Mouse (Mus musculus) neural tube, embryonic 15.5 days (tissue): Measurements from ENCODE around the gene Pecam1. TPM values are rescaled to one million over a fixed set of nuclear protein-coding genes. Genes with fewer than 3 reads are reported as not detected.
"Not testable (repeated sequence)": the region's sequence is repeated elsewhere in the genome, so short reads cannot be mapped to it uniquely, and the experiment has no call there.

ENCODE experiments used
- ATAC-seq: fragments of 200-750 bp; cut with Nextera tagmentation; 2 replicates; pipeline ENCODE4 v1.8.0; 2017; ENCODE audit warnings: mild to moderate bottlenecking, moderate TSS enrichment, moderate library complexity; ENCODE audit not compliant: low FRiP score
- H3K27ac ChIP-seq: fragments of 300-500 bp; sonication (generic); replicated peaks from 2 replicates; pipeline ENCODE4 v1.5.1; 2015; ENCODE audit warnings: mild to moderate bottlenecking, inconsistent platforms
- H3K27me3 ChIP-seq: fragments of 300-500 bp; sonication (generic); replicated peaks from 2 replicates; pipeline ENCODE4 v1.6.1; 2015; ENCODE audit warnings: inconsistent platforms
- H3K36me3 ChIP-seq: fragments of 300-500 bp; sonication (generic); 2 replicates; pipeline ENCODE4 v1.6.1; 2015; ENCODE audit warnings: inconsistent platforms
- H3K4me1 ChIP-seq: fragments of 300-500 bp; sonication (generic); 2 replicates; pipeline ENCODE4 v1.6.1; 2015; ENCODE audit warnings: inconsistent platforms
- H3K4me2 ChIP-seq: fragments of 300-500 bp; sonication (generic); 2 replicates; pipeline ENCODE4 v1.6.1; 2015; ENCODE audit warnings: inconsistent platforms, mild to moderate bottlenecking, moderate library complexity
- H3K4me3 ChIP-seq: fragments of 300-500 bp; sonication (generic); replicated peaks from 2 replicates; pipeline ENCODE4 v1.5.1; 2015; ENCODE audit warnings: mild to moderate bottlenecking, inconsistent platforms
- H3K9ac ChIP-seq: fragments of 300-500 bp; sonication (generic); replicated peaks from 2 replicates; pipeline ENCODE4 v1.6.1; 2015; ENCODE audit warnings: mild to moderate bottlenecking, inconsistent platforms
- H3K9me3 ChIP-seq: fragments of 300-500 bp; sonication (generic); replicated peaks from 2 replicates; pipeline ENCODE4 v1.6.1; 2016; ENCODE audit warnings: inconsistent platforms
- WGBS: fragments of 180-500 bp; shearing (Covaris S2); methylation state at CpG from one replicate; pipeline ENCODE4 v1.1.7; 2015; ENCODE audit warnings: mixed read lengths; 5-methylcytosine and 5-hydroxymethylcytosine counted together
- polyA plus RNA-seq: library from polyadenylated mRNA; unstranded; fragments of >200 nt; fragmentation: Nextera tagmentation; extraction: Ambion mirVana; gene quantifications from 2 replicates; pipeline ENCODE4 v1.2.1, GENCODE M21; 2015

The Pecam1 gene
- polyA plus RNA-seq, 1 experiment from 2014 or later, result 14.4 TPM

DNA sequence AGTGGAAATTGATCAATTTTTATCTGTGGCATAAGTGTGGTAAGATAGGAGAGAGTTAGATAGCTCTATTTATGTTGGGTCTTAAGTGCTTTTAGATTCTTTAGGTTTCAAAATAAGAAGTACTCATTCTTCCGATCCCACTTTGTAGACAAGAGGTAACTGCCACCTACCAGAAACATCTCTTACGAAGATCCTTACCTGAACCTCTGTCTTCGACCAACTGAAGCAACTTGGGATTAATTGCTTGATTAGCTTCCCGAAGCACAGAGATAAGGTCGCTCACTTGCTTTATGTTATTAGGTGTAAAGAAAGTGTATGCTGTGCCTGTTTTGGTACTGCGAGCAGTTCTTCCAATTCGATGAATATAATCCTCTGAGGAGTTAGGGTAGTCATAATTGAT lies 31.8 kb upstream of the Pecam1 start:
- H3K9ac ChIP-seq, H3K27me3 ChIP-seq, ATAC-seq, H3K9me3 ChIP-seq, H3K4me2 ChIP-seq, H3K27ac ChIP-seq, H3K4me3 ChIP-seq: not testable (repeated sequence)
- Histone ChIP-seq H3K4me1 (peaks cover 52% of the 10 kb centered on the region), H3K36me3 (peaks cover 51% of the 10 kb centered on the region)
- WGBS, result 84% methylated on average over 7 of the region's 7 CpGs

DNA sequence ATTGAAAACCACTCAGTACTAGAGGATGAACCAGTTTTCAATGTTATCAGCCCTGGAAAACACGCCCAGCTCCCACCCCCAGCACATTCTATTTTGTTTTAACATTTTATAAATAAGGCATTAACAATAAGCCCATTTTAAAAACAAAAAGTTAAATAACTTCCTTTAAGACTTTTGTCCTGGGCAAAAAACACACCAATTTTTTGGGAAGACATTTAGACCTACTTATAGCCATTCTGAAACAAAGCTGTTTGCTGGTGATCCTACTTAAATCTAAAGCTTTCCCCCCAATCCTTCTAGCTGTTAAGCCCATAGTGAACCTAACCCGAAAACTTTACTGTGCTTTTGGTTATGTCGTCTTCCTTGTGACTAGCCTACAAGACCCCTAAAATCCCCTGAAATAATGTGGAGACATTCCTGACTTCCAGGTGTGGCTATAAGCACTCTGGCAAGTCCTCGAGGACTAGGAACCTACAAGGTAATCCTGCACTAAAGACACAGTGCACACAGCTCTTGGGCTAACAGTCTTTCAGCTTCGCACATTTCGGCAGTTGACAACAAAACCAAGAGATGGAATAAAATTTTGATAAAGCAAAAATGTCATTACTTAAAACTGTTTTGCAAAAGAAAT lies 30.3 kb upstream of the Pecam1 start:
- Histone ChIP-seq H3K4me2 (no peak overlapping the region), H3K27me3 (no peaks in the 10 kb centered on the region), H3K9ac (no peak overlapping the region), H3K4me1 (peaks cover 42% of the 10 kb centered on the region), H3K27ac (no peak overlapping the region), H3K9me3 (no peaks in the 10 kb centered on the region), H3K4me3 (no peak overlapping the region), H3K36me3 (peaks cover 48% of the 10 kb centered on the region)
- WGBS, result 79% methylated on average over 6 of the region's 6 CpGs
- ATAC-seq, result no peak

DNA sequence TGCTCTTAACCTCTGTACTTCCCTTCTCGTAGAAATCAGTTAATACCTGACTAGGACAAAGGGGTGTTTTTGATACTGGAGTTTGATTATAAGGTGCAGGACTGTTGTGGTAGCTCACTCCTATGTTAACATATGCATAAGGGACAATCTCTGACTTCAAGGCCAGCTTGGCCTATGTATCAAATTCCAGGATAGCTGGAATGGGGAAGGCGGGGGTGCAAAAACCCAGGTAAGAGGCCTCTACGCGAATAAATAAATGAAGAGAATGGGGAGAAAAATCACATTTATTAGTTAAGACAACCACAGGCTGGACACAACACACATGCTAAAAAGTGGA lies 29.6 kb upstream of the Pecam1 start:
- Histone ChIP-seq H3K4me2 (peak overlapping the region; percentile 73; the same call in 1 of the 2 replicates), H3K9ac (no peak overlapping the region), H3K4me3 (0 out of 2 replicates have a peak overlapping the region, but pooled peaks have one; percentile 60), H3K36me3 (peaks cover 48% of the 10 kb centered on the region), H3K4me1 (peaks cover 36% of the 10 kb centered on the region), H3K27ac (peak overlapping the region; percentile 93; the same call in 1 of the 2 replicates), H3K9me3 (no peaks in the 10 kb centered on the region), H3K27me3 (no peaks in the 10 kb centered on the region)
- 70% methylated on average over 4 of the region's 4 CpGs for WGBS
- ATAC-seq, result peak; percentile 16; the same call in 1 of the 2 replicates

DNA sequence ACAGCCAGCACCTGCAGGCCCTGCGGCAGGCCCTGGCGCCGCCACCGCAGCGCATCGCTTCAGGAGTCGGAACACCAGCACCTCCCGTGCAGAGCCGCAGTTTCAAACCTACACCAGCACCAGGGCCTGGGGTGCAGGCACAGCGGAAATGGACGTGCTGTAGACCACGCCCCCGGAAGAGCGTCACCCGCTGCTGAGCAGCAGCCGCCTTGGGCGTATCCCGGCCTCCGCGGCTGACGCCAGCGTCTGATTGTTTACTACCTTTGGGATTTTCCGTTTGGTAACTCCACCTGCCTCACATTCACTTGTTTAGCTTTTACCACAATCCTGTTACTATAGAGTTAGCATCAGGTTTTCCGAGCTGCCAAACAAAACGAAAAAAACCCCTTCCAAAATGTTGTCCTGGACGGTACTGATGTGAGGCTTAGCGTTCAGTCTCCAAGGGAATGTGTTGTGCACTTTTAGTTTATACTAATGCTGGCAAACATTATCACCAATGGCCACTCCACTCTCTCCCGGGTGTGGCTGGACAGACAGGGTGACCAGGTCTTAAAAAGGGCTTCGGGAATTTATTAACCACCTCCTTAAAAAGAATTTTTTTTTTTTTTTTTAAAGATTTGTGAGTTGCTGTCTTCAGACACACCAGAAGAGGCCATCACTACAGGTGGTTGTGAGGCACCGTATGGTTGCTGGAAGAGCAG lies 29.1 kb upstream of the Pecam1 start, which contains the start of gene Polg2:
Gene Polg2, minus strand, starts transcription at position 150 of the 701 bp plus-strand sequence.
- Histone ChIP-seq H3K9me3 (no peaks in the 10 kb centered on the region), H3K27ac (peak within 1 kb of the TSS; percentile 93), H3K27me3 (no peaks in the 10 kb centered on the region), H3K36me3 (peaks cover 49% of the 10 kb centered on the region), H3K9ac (peak within 1 kb of the TSS; percentile 78), H3K4me3 (peak within 1 kb of the TSS; percentile 60), H3K4me1 (peaks cover 33% of the 10 kb centered on the region), H3K4me2 (peak within 1 kb of the TSS; percentile 73)
- WGBS, result under 1% methylated on average over 30 of the region's 30 CpGs
- peak; percentile 99 for ATAC-seq

DNA sequence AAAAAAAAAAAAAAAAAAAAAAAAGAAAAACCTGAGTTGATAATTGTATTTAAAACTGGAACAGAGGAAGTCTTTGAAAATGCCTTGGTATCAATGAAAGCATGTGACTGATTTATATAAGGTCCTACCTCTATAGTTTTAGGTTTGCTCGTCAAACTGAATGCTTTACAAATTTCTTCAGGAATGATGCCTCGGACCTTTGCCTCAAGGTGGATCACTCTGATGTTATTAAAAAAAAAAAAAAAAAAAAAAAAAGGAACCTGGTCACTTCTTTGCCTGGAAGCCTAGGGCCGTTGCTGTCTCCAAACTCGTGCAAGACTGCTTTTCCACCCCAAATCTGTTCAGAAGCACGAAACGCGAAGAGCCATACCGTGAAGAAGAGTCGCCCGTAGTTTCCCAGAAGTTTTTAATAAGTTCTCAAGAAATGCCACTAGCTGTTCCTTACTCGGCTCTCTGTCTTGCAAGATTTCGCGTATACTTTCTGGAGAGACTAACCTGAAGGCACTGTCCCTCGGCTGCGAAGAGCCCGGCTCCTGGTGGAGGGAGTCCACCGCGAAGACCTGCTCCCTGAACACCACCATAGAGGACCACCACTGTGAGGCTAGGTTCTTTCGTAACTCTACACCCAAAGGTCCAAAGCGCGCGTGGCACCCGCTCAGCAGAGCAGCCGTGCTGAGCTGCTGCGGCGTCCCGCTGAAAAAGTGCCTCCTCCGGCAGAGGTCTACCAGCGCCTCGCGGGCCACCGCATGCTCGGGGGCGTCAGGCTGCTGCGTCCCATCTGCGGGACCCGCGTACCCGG lies 28.4 kb upstream of the Pecam1 start:
- H3K36me3 ChIP-seq, result peaks cover 48% of the 10 kb centered on the region
- peak; percentile 80 for ATAC-seq

DNA sequence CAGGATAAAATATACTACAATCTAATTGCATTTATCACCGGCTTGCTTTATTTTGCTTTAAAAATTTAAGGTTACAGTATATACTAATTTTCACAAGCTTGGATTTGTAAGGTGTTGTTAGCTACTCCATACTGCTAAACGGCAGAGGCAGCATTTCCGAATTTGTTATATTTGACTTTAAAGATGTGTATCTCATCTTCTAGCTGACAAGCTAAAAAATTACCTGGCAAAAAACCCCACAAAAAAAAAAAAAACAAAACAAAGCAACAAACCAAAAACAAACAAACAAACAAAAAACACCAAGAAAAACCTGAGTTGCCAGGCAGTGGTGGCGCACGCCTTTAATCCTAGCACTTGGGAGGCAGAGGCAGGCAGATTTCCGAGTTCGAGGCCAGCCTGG lies 27.7 kb upstream of the Pecam1 start:
- peak overlapping the region; percentile 60; the same call in 1 of the 2 replicates for H3K4me3 ChIP-seq
- peaks cover 48% of the 10 kb centered on the region for H3K36me3 ChIP-seq
- no peak overlapping the region for H3K9ac ChIP-seq
- no peaks in the 10 kb centered on the region for H3K27me3 ChIP-seq
- H3K4me2 ChIP-seq, result peak overlapping the region; percentile 73; the same call in 1 of the 2 replicates
- peaks cover 25% of the 10 kb centered on the region for H3K4me1 ChIP-seq
- no peak for ATAC-seq
- 95% methylated on average over 7 of the region's 7 CpGs for WGBS
- H3K9me3 ChIP-seq, result no peaks in the 10 kb centered on the region
- no peak overlapping the region for H3K27ac ChIP-seq

More for the DNA sequence above, 28.4 kb upstream of the Pecam1 start:
- Histone ChIP-seq H3K27me3 (no peaks in the 10 kb centered on the region), H3K27ac (peak overlapping the region; percentile 93), H3K9me3 (no peaks in the 10 kb centered on the region), H3K4me3 (peak overlapping the region; percentile 60), H3K4me2 (peak overlapping the region; percentile 73), H3K4me1 (peaks cover 29% of the 10 kb centered on the region), H3K9ac (peak overlapping the region; percentile 78)
- WGBS, result 2% methylated on average over 39 of the region's 39 CpGs

DNA sequence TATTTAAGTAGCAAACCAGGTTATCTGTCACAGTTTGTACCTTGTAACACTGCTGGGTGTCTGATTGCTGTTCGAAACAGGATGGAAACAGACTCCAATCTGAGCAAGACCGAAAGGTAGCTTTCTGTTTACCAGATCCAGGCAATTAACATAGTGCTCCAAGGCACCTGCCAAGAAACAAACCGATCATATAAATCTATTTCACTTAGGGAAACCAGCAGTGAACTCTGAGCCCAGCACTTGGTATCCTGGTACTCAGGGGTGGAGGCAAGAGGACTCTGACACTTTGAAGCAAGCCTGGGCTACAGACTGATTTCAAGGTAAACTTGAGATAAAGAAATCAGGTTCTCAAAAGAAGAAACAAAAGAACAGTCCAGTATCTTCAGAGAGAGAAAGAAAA lies 27.0 kb upstream of the Pecam1 start:
- WGBS, result 94% methylated on average over 3 of the region's 3 CpGs
- ATAC-seq, result no peak

DNA sequence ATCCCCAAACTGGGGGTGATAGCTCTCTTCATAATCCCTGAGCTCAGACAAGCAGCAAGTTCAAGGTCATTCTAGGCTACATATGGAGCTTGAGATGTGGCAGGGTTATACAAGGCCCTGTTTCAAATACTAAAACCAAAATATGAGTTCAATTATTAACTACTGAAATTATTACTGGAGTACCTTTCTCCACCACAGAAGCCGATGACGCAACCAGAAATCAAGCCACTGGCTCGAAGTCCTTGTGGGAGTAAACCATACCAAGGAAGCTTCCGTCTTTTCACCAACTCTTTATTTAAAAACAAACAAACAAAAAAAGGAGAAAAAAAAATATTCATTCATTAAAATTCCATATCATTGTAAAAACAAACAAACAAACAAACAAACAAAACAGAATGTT lies 26.5 kb upstream of the Pecam1 start:
- H3K4me3 ChIP-seq, result no peak overlapping the region
- no peak overlapping the region for H3K27ac ChIP-seq
- peaks cover 48% of the 10 kb centered on the region for H3K36me3 ChIP-seq
- WGBS, result 97% methylated on average over 4 of the region's 4 CpGs
- no peak overlapping the region for H3K9ac ChIP-seq
- H3K9me3 ChIP-seq, result no peaks in the 10 kb centered on the region
- H3K4me2 ChIP-seq, result no peak overlapping the region
- H3K4me1 ChIP-seq, result peaks cover 21% of the 10 kb centered on the region
- no peak for ATAC-seq
- H3K27me3 ChIP-seq, result no peaks in the 10 kb centered on the region

More for the DNA sequence above, 27.0 kb upstream of the Pecam1 start:
- H3K4me3 ChIP-seq, result no peak overlapping the region
- H3K27me3 ChIP-seq, result no peaks in the 10 kb centered on the region
- peaks cover 21% of the 10 kb centered on the region for H3K4me1 ChIP-seq
- peaks cover 48% of the 10 kb centered on the region for H3K36me3 ChIP-seq
- H3K9me3 ChIP-seq, result no peaks in the 10 kb centered on the region
- no peak overlapping the region for H3K27ac ChIP-seq
- H3K4me2 ChIP-seq, result no peak overlapping the region
- H3K9ac ChIP-seq, result no peak overlapping the region

DNA sequence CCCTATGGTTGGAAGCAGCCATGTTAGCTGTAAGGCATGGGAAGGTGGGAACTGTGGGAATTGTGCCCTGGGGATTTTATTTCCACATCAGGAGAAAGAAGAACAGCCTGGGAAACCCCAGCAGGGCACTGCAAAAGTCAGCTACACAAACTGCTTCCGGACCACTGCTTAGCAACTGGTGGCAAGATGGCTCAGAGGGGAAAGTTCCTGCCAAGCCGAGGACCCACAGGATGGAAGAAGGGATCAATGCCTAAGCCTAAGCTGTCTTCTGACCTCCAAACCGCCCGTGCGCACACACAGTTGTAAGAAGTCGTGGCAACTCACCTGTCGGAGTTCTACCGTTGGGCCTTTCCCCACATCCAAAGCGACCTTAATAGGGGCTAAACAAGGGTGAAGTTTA lies 22.6 kb upstream of the Pecam1 start:
- peaks cover 63% of the 10 kb centered on the region for H3K36me3 ChIP-seq
- WGBS, result 93% methylated on average over 9 of the region's 9 CpGs
- no peak overlapping the region for H3K27ac ChIP-seq

DNA sequence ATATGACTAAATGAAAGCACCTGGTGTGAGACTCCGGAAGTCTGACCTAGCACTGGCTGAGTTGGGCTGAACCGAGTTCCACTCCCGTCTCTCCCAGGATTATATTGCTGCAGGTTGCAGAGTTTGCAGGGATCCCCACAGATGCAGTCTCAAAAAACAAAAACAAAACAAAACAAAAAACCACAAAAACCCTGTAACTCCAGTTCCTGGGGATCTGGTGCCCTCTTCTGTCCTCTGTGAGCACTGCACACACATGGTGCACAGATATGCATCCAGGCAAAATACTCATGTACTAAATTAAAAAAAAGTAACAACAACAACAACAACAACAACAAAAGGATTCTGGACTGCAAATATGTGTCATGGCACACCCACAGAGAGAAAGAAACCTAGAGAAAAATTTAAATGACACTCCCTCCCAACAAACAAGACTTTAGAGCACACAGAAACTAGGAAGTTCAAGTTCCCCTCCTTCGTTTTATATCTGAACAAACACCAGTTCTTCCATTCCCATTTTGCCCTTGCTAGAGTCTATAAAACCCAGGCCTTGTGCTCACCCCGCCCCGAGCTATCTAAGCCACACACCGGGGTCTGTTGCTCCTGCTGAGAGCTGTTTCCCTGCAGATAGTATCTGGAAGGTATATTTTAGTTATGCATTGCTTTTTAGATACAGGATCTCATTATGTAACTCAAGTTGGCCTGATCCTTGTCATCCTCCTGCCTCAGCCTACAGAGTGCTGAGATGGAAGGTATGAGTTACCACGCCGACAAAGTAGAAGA lies 20.0 kb upstream of the Pecam1 start:
- Histone ChIP-seq H3K9ac (no peak overlapping the region), H3K36me3 (peaks cover 76% of the 10 kb centered on the region), H3K4me1 (no peaks in the 10 kb centered on the region), H3K4me2 (no peak overlapping the region), H3K27me3 (no peaks in the 10 kb centered on the region), H3K9me3 (0 out of 2 replicates have a peak, but pooled peaks cover 4% of the 10 kb centered on the region), H3K27ac (no peak overlapping the region), H3K4me3 (no peak overlapping the region)
- no peak for ATAC-seq
- 97% methylated on average over 9 of the region's 9 CpGs for WGBS

More for the DNA sequence above, 22.6 kb upstream of the Pecam1 start:
- peaks cover 9% of the 10 kb centered on the region for H3K4me1 ChIP-seq
- ATAC-seq, result no peak
- no peak overlapping the region for H3K4me2 ChIP-seq
- no peak overlapping the region for H3K4me3 ChIP-seq
- no peaks in the 10 kb centered on the region for H3K27me3 ChIP-seq
- H3K9ac ChIP-seq, result no peak overlapping the region
- no peaks in the 10 kb centered on the region for H3K9me3 ChIP-seq

DNA sequence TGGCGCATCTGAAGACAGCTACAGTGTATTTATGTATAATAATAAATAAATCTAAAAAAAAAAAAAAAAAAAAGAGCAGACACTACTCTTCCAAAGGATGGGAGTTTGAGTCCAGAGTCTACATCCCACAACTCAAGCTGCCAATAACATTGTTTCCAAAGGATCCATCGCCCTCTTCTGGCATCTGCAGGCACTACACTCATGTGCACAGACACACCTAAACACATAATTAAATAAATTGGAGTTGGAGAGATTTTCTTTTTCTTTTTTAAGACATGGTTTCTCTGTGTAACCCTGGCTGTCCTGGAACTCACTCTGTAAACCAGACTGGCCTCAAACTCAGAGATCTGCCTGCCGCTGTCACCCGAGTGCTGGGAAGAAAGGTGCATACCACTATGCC lies 17.1 kb upstream of the Pecam1 start:
- Histone ChIP-seq H3K27me3 (no peaks in the 10 kb centered on the region), H3K9me3 (0 out of 2 replicates have a peak, but pooled peaks cover 4% of the 10 kb centered on the region), H3K4me3 (no peak overlapping the region), H3K36me3 (peaks cover 48% of the 10 kb centered on the region), H3K4me2 (no peak overlapping the region), H3K9ac (no peak overlapping the region), H3K27ac (no peak overlapping the region), H3K4me1 (no peaks in the 10 kb centered on the region)
- 94% methylated on average over 4 of the region's 4 CpGs for WGBS
- ATAC-seq, result no peak
